Mouse (Mus musculus) left cerebral cortex, postnatal 4 days (tissue): ENCODE data around the gene Hsfy2. TPM values are rescaled to one million over a fixed set of nuclear protein-coding genes. Genes with fewer than 3 reads are reported as not detected.
A peak's percentile ranks its signal among the peaks of the same experiment; 100 is the strongest.

ENCODE experiments used
- DNase-seq: peaks from one replicate; pipeline ENCODE4 v3.0.0-alpha.2; 2022
- intact Hi-C: fragments of 180-260 bp; cut with DNase I; formaldehyde crosslinking; loops from one replicate; pipeline ENCODE4 v1.15.1; 2025
- total RNA-seq, 2 experiments: library from RNA; stranded (reverse); gene quantifications; 2 replicates each; pipeline ENCODE4 v1.2.3; 2021

Hsfy2 gene
- not detected for total RNA-seq

DNA sequence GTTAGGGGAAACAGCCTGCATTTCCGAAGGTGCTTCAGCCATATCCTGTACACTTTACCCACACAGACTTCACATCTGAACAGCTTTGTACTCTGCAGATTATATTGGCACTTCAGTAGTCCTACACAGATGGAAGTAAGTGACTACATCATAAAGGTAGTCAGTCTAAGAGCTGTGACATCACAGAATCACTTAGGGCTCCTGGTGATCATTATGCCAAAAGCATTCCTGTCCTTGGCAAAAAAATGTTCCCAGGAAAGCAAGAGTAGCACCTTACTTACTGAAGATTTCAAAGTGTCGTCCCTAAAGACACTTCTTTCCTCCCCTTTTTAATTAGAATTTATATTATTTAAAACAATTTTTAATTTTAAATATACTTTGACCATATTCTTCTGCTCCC is at the start of gene Hsfy2:
Gene Hsfy2 (minus strand): TSS at position 101 of the 400 bp plus-strand sequence.
- DNase-seq: no peak
- intact Hi-C loops: no loop called here

DNA sequence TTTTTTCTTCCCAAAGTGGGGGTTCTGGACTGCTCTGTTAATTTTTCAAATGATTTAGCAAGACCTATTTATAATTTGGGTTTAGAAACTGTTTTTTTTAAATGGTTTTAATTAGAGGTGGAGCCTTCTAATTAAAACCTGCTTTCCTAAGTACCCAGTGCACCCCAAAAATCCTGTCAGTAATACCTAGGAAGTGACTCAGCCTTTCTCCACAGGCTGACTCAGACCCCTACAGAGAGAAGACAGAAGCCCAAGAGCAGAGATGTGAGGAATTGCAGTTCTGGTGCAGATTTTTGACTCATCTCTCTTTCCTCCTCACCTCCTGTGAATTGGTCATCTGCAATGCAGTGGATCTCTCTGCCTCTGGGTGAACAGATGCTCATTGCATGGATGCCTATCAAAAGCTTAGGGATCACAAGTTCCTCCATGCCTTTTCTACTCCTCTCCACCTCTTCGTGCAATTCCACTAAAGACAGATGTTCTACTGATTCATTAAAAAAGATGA is 47.9 kb upstream of the Hsfy2 start:
- DNase-seq: no peak
- intact Hi-C loops: no loop called here

DNA sequence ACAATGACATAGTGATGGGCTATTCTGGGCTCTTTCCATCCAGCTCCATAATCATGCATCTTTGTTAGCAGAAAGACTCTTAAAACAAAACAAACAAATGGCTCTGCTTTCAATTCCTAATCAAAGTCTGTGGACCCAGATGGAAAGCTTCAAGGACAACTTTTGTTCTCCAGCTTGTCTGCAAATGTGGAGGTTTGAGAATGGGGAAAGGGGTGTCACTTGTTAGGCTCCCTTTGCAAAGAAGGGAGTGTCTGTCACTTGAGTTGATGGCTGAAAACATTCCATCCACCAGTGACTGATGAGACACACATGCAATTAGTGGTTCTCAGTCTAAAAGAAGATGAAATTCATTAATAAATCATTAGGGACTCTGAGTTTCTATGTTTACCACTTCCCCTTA is 47.3 kb upstream of the Hsfy2 start:
- no peak for DNase-seq
- intact Hi-C loops: no loop called here

DNA sequence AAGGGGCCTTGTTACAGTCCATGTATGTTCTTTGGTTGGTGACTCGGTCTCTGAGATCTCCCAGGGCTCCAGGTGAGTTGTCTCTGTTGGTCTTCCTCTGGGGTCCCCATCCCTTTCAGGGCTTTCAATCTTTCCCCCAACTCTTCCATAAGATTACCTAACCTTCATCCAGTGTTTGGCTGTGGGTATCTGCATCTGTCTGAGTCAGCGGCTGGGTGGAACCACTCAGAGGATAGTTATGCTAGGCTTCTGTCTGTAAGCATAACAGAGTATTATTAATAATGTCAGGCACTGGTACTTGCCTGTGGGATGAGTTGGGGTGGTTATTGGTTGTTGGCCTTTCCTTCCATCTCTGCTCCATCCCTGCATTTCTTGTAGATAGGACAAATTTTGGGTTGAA is 44.0 kb upstream of the Hsfy2 start:
- intact Hi-C loops: no loop called here
- DNase-seq: no peak

DNA sequence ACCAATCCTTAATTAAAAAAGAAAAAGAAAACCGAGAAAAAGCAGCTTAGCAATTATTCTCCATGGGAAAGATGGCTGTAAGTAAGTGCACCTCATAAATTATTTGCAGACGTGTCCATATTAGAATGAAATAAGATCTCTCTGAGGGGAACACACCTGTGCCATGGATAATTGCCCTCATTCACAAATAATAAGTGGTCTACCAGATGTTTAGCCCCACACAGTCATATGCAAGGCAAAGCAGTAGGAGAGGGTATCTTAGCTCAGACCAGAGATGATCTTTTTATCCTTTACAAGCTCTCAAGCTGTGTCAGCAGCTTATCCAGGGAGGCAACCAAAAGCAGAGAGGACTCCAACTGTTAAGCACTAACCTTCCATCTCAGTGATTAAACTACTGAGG is 38.0 kb upstream of the Hsfy2 start:
- intact Hi-C loops: no loop called here
- no peak for DNase-seq

DNA sequence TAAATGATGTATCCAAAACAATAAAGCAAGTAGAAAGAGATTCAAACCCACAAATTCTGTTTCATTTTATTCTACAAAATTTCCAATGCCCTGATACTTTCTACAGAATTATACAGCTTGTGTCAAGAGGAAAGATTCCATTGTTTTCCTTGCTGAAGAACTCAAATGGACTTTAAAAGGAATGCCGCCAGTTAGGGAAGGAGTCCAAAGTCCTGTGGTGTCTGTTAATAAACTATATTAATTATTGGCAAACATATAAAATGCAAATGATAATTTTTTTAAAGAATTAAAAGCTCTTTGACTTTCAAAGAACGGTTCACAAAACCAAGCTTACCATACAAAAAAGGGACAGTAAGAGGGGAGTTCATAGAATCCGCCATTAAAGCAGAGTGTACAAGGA is 37.4 kb upstream of the Hsfy2 start:
- intact Hi-C loops: no loop called here
- no peak for DNase-seq

DNA sequence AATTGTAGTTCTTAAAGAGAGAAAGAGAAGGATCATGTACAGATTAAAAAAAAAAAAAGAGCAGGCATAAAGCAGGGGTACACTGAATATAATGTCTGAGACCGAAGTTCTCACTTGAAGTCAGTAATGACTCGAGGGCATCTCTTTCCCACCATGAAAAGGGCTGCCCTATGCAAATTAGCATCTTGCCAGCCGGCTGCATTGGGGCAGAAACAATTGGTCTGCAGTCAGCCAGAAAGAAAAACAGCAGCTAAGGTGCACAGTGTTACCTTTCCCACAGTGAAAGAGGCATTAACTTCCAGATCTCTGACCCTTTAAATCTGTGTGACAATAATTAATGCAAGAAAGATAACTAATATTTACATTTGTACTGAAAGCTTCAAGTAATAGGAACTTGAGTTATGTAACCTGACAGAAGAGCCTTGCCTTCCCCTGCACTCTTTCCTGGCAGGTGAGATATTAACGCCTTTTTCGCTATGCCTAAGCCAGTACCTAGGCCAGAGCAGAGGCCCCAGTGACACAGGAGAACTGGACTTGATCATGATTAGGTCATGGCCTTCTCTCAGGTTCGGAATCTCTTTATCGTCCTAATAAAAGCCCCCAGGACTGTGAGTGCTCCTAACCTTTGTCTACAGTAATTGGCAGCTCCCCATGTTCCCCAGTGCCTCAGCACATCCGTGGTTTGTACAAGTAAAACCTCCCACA is 34.2 kb upstream of the Hsfy2 start:
- intact Hi-C loops: no loop called here
- peak; percentile 42 for DNase-seq

DNA sequence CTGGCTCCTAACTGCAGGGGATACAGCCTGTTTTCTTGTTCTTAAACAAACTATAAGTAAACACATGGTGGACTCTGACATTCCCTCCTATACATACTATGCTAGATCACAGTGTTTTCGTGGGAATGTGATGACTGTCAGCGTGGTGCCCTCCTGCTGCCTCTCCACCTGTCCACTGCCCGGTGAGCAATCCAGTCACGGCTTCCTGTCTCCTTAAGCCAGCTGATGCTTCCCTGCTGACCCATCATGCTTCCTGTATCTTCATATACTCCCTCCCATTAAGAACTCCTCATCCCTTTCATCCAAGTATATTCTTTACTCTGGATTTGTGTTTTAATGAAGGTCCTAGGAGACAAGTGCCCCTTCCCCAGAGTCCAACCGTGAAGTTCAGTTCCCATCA is 33.3 kb upstream of the Hsfy2 start:
- DNase-seq: no peak
- intact Hi-C loops: no loop called here

DNA sequence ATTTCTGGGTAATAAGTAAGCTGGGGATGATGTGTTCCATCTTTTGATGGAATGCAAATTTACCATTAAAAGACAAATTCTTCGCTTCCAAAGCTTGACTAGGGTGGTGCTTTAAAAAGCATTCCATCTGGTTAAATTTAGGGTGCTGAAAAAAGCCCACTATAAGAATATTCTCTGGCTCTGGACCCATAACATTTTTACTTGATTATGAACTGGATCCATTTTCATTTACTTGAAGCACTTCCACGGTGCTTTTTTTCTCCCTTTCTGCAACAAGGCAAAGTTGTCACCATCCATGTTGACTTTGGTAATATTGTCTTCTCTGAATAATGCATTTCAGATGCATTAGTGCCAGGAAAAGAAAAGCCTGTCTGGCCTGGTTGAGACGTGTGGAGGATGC is 27.4 kb upstream of the Hsfy2 start:
- DNase-seq: no peak
- intact Hi-C loops: no loop called here

DNA sequence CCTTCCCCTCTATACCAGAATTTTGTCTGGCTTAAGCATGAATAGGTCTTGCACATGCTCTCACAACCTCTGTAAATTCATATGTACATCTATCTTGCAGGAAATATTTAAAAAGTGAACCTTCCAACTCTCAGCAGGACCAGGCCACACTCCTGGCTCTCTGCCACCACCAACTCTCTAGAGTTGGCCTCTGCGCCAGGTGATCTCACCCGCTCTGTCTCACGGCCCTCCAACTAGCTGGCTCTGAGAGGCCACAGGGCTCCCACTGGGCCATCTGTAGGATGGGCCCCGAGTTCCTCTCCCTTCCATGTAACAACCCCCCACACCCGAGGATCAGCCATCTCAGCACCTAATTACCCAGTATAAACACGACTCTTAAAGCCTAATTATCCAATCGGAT is 10.4 kb downstream of the Hsfy2 start:
- DNase-seq: peak; percentile 27
- intact Hi-C loops: no loop called here

DNA sequence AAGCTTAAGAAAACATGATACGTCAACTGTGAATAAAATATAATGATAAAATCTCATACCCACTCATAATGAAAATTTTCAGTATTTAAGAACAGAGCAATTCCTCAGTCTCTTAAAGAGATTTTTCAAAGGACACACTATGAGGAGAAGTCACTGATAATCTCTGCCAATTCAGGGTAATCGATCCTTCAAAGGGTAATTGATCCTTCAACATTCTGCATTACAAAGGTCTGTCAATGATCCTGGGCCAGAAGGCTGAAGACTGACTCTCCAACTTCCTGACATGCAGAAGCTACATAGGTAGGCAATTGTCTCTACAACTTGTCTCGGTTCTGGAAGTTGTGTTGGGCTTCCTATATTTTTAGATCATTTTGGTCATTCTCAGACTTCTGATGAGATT is 12.9 kb downstream of the Hsfy2 start:
- intact Hi-C loops: no loop called here
- DNase-seq: no peak

DNA sequence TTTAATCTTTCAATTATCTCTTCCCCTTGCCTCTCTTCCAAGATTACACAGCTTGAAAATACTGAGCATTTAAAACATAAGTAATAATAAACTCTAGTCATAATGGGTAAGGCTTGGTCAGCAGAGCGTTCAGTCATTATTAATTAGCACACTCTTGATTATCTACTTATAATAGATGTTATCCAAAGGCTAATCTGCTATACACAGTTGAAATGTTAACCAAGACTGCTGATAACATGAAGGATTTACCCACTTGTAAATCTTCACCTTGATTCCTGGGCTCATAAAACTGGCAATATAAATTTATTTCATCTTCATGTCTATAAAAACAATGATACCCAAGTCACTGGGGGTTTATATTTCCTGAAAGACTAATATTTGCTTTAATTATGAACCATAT is 24.9 kb downstream of the Hsfy2 start:
- no peak for DNase-seq
- intact Hi-C loops: no loop called here
